10 mouse cellular contexts compared by ENCODE assay signal in genomic region chr1:181345547-181345946, GRCm38 (mm10). TPM values are rescaled to one million over a fixed set of nuclear protein-coding genes. Genes with fewer than 3 reads are reported as not detected.
DNase-seq lines count a peak whose midpoint lies in the region; ATAC-seq and TF ChIP-seq lines count a peak whose summit lies in the region.
"Had no signal": no experiment of that assay in that cellular context is flagged by ENCODE, and none has a peak within 500 bp of the region (broad histone marks: within the 10 kb centered on the region; RNA-seq: fewer than 3 reads in every experiment).

No protein-coding gene starts in this region.

- H3K4me3 ChIP-seq in heart, adult 2 months: no peak overlapping the region
- no peak overlapping the region for H3K4me3 ChIP-seq in heart, embryonic 10.5 days
- H3K4me3 ChIP-seq in forebrain, embryonic 13.5 days: no peak overlapping the region
- H3K4me3 ChIP-seq: neural tube, embryonic 13.5 days had no signal

- DNase-seq in heart, adult 2 months: peak; percentile 24 to 35
- DNase-seq in heart, embryonic 10.5 days (ENCODE audit: low spot score): no peak
- DNase-seq in kidney, postnatal 10 days: peak; percentile 59
- DNase-seq in lung, postnatal 36 days: peak; percentile 82
- no peak for DNase-seq in natural killer cell, adult 2 months (ENCODE audit: low spot score in 2 of 2)
- no peak for DNase-seq in right cerebral cortex, postnatal 25 days

- H3K9me3 ChIP-seq in heart, embryonic 10.5 days: no peaks in the 10 kb centered on the region
- H3K9me3 ChIP-seq in forebrain, embryonic 13.5 days (replicated peaks): no peaks in the 10 kb centered on the region
- H3K9me3 ChIP-seq: G1E; neural tube, embryonic 13.5 days had no signal

- 21% methylated on average over 15 of the region's 15 CpGs for WGBS in heart, adult 2 months
- WGBS in heart, embryonic 10.5 days: 23% methylated on average over 15 of the region's 15 CpGs
- WGBS in forebrain, embryonic 13.5 days: 42% methylated on average over 15 of the region's 15 CpGs

- no peak for TF ChIP-seq POLR2A in heart, adult 2 months (IDR thresholded peaks at IDR 0.05; ENCODE audit: insufficient read depth, low read depth, low read length)

- H3K4me1 ChIP-seq in heart, adult 2 months (ENCODE audit: control insufficient read depth, insufficient read depth, low read length): peaks cover 3% of the 10 kb centered on the region
- H3K4me1 ChIP-seq in heart, embryonic 10.5 days: peaks cover 5% of the 10 kb centered on the region
- H3K4me1 ChIP-seq in forebrain, embryonic 13.5 days: no peaks in the 10 kb centered on the region
- H3K4me1 ChIP-seq: neural tube, embryonic 13.5 days had no signal

- no peak overlapping the region for H3K4me2 ChIP-seq in forebrain, embryonic 13.5 days
- H3K4me2 ChIP-seq: neural tube, embryonic 13.5 days had no signal

- no peaks in the 10 kb centered on the region for H3K27me3 ChIP-seq in heart, adult 2 months (ENCODE audit: control insufficient read depth, insufficient read depth, low read length)
- peaks cover 30% of the 10 kb centered on the region for H3K27me3 ChIP-seq in heart, embryonic 10.5 days (ENCODE audit: insufficient read depth, poor library complexity, severe bottlenecking)
- peaks cover under 1% of the 10 kb centered on the region for H3K27me3 ChIP-seq in forebrain, embryonic 13.5 days

- H3K9ac ChIP-seq in heart, adult 2 months (ENCODE audit: low read depth, low read length): no peak overlapping the region
- no peak overlapping the region for H3K9ac ChIP-seq in forebrain, embryonic 13.5 days
- H3K9ac ChIP-seq: neural tube, embryonic 13.5 days had no signal

- TF ChIP-seq EP300 in heart, adult 2 months (IDR thresholded peaks at IDR 0.05; ENCODE audit: insufficient read depth, low read depth, low read length): no peak

- no peak for TF ChIP-seq CTCF in heart, adult 2 months (IDR thresholded peaks at IDR 0.05)

- intact Hi-C loops in heart, adult 2 months (cut with DNase I): no loop called here

- no peaks in the 10 kb centered on the region for H3K36me3 ChIP-seq in heart, adult 2 months (ENCODE audit: control insufficient read depth, insufficient read depth, low read length)
- no peaks in the 10 kb centered on the region for H3K36me3 ChIP-seq in heart, embryonic 10.5 days
- no peaks in the 10 kb centered on the region for H3K36me3 ChIP-seq in forebrain, embryonic 13.5 days (ENCODE audit: poor library complexity, severe bottlenecking)
- H3K36me3 ChIP-seq: G1E; neural tube, embryonic 13.5 days had no signal

- no peaks in the 10 kb centered on the region for H3K79me2 ChIP-seq in heart, adult 2 months (replicated peaks; ENCODE audit: control insufficient read depth, insufficient read depth, low read length)

- no peak overlapping the region for H3K27ac ChIP-seq in heart, adult 2 months
- H3K27ac ChIP-seq in heart, embryonic 10.5 days: no peak overlapping the region
- no peak overlapping the region for H3K27ac ChIP-seq in forebrain, embryonic 13.5 days
- H3K27ac ChIP-seq: neural tube, embryonic 13.5 days had no signal

- ATAC-seq in granulocyte monocyte progenitor cell, adult 5-6 weeks (replicated peaks; ENCODE audit: poor library complexity, severe bottlenecking): peak; percentile 99
- ATAC-seq in forebrain, embryonic 13.5 days: no peak

RNA-seq across cellular contexts. Expression of gene Cnih3, which starts 6.9 kb away (rescaled TPM):
- total RNA-seq in heart, adult 2 months (2021): not detected
- polyA plus RNA-seq in heart, adult 2 months (2012; rRNA removed): 0.04 TPM in 1 of 2 replicates, not detected in the other
- polyA plus RNA-seq in heart, embryonic 10.5 days (2016; fragmentation: Nextera tagmentation; extraction: Ambion mirVana): 0.14 and 0.23 TPM in 2 replicates
- not detected in 2 replicates for total RNA-seq in granulocyte monocyte progenitor cell, adult 5-6 weeks (2014; fragmentation: Nextera tagmentation)
- not detected in 2 replicates for total RNA-seq in granulocyte monocyte progenitor cell, adult 5-6 weeks (2017)
- 9.2 and 9.8 TPM in 2 replicates for polyA plus RNA-seq in forebrain, embryonic 13.5 days (2015; fragmentation: Nextera tagmentation; extraction: Ambion mirVana)
- polyA plus RNA-seq: G1E had no signal

Comparison
In these comparisons a context has a peak if more than half of its experiments do, and no peak if none do; other contexts are left out.
1. DNase-seq: peak in heart, adult 2 months (2 of 2), kidney, postnatal 10 days (single experiment) and lung, postnatal 36 days (single experiment); none in heart, embryonic 10.5 days (single experiment), natural killer cell, adult 2 months (0 of 2) and right cerebral cortex, postnatal 25 days (single experiment).